Mouse (Mus musculus): ENCODE data around the gene Scin. TPM values are rescaled to one million over a fixed set of nuclear protein-coding genes. Genes with fewer than 3 reads are reported as not detected.

Gene Scin
- polyA plus RNA-seq, 1 experiment = 0.02 TPM

DNA sequence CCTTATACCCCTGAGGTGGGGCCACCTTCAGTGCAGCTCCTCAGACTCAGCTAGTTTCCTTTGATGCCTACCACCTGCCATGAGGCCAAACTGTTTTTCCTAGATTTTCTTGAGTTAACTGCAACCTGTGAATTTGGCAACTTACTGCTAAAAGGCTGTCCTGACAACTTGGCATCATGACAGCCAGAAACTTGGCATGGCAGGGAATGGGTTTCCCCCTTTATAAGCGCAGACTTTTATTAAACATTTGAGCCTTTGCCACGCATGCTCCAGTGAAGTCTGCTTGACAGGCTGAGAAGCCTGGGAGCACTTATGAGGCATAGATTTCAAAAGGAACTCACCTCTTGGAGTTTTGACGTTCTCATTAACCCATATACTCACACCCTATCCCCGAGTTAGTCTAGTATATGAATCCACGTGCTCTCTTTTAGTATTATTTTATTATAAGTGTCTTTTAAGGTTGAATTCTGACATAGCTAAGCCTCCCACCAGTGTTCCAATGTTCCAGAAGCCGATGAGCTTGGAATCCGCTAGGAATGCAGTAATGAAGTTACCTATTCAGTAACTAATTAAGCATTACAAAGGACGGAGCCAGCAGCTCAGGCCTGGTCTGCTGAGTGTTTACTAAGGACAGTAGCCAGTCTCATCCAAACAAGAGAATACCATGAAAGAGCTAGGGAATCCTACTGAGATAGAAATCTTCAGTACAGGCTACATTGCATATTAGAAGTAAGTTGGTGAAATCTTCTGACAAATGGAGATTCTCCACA lies 90.0 kb downstream of the Scin start:
- Histone ChIP-seq H3K9me3 (ENCODE audit: control insufficient read depth, low read length) (no peaks in the 10 kb centered on the region), H3K4me1 (ENCODE audit: control insufficient read depth) (peaks cover 4% of the 10 kb centered on the region), H3K4me3 (replicated peaks) (no peak overlapping the region), H3K36me3 (ENCODE audit: control insufficient read depth) (no peaks in the 10 kb centered on the region), H3K27me3 (ENCODE audit: control insufficient read depth) (peaks cover 5% of the 10 kb centered on the region)
- TF ChIP-seq TAL1 (IDR thresholded peaks at IDR 0.05; ENCODE audit: low read length) = no peak
- TF ChIP-seq GATA1 (IDR thresholded peaks at IDR 0.05; ENCODE audit: low read length) = no peak

DNA sequence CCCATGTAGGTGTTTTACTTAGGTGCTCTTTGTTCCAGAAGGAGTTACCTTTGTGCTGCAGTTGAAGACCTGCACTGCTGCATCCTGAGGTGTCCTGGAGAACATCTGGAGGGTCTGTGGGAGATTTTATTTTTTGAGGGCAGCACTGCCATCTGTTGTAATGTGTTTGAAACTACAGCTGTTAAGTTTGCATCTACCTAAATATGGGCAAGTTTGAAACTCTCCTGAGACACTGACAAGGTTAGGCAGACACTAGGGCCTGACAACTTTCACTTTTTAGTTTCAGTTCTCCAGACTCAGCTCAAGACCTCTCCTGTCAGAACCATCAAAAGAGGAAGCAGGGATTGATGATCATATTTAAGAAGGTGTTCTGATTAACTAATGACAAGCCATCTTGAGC lies 94.0 kb downstream of the Scin start:
- no peaks in the 10 kb centered on the region for H3K9me3 ChIP-seq (ENCODE audit: control insufficient read depth, low read length)
- peaks cover 5% of the 10 kb centered on the region for H3K27me3 ChIP-seq (ENCODE audit: control insufficient read depth)
- H3K36me3 ChIP-seq (ENCODE audit: control insufficient read depth) = peaks cover 16% of the 10 kb centered on the region
- TF ChIP-seq GATA1 (IDR thresholded peaks at IDR 0.05; ENCODE audit: low read length) (no peak), TAL1 (IDR thresholded peaks at IDR 0.05; ENCODE audit: low read length) (no peak)
- peaks cover 21% of the 10 kb centered on the region for H3K4me1 ChIP-seq (ENCODE audit: control insufficient read depth)
- H3K4me3 ChIP-seq (replicated peaks) = no peak overlapping the region

DNA sequence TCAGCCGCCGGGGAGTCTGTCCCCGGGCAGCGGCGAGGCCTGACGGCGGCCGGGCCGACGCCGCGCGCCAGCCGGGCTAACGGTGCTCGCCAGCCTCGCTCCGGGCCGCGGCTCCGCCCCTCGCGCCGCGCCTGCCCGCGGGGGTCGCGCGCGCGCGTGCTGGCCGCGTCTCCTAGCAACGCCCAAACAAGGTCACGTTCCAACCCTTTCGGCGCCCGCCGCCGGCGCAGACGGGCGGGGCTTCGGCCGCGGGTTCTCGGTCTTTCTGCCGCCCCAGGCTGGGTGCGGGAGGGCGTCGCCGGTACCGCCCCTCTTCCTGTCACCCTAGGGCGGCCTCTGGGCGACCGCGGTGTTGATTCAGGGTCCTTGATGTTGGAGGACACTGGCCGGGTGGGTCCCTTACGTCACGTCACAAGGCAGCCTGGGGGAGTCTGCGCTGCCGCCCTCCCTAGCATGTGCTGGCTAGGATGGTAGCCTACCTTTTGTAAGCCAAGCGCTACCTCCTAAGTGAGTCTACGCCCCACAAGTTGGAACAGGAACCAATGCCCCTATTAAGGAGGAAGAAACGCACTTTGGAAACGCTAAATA lies 96.1 kb downstream of the Scin start, which contains the start of gene Arl4a:
Arl4a (minus strand) TSS at position 150 of the 588 bp plus-strand sequence.
- Histone ChIP-seq H3K4me3 (replicated peaks) (peak within 1 kb of the TSS; percentile 98), H3K4me1 (ENCODE audit: control insufficient read depth) (peaks cover 36% of the 10 kb centered on the region), H3K9me3 (ENCODE audit: control insufficient read depth, low read length) (no peaks in the 10 kb centered on the region), H3K36me3 (ENCODE audit: control insufficient read depth) (peaks cover 37% of the 10 kb centered on the region), H3K27me3 (ENCODE audit: control insufficient read depth) (peaks cover 5% of the 10 kb centered on the region)
- no peak for TF ChIP-seq GATA1 (IDR thresholded peaks at IDR 0.05; ENCODE audit: low read length)
- no peak for TF ChIP-seq TAL1 (IDR thresholded peaks at IDR 0.05; ENCODE audit: low read length)

DNA sequence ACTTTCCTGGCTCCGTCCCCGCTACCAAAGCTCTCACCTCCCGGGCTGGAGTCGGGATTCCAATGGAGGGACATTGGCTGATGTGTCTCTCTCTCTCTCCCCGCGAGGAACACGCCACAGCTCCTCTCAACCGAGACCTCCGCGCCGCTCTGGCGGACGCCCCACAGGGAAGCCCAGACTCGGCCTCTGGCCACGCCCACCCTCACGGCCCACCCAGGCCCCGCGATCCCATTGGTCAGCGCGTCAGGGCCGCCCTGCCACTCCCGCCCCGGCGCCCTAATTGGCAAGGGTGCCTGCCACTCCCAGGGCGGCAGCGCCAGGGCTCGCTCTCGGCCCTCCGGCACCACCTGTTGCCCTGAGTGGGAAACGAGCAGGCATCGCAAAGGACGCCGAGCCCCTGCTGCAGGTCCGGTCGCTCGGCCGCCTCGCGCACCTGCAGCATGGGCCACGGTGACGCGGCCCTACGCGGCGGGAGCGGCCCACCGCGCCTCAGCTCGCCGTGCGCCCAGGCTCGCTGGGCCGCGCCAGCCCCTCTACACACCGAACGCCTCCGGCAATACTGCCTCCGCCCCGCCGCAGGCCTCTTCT lies 96.7 kb downstream of the Scin start:
- H3K4me1 ChIP-seq (ENCODE audit: control insufficient read depth) = peaks cover 42% of the 10 kb centered on the region
- peaks cover 43% of the 10 kb centered on the region for H3K36me3 ChIP-seq (ENCODE audit: control insufficient read depth)
- no peaks in the 10 kb centered on the region for H3K9me3 ChIP-seq (ENCODE audit: control insufficient read depth, low read length)
- TF ChIP-seq TAL1 (IDR thresholded peaks at IDR 0.05; ENCODE audit: low read length) (no peak), GATA1 (IDR thresholded peaks at IDR 0.05; ENCODE audit: low read length) (no peak)
- peak overlapping the region; percentile 98 for H3K4me3 ChIP-seq (replicated peaks)
- H3K27me3 ChIP-seq (ENCODE audit: control insufficient read depth) = peaks cover 5% of the 10 kb centered on the region

DNA sequence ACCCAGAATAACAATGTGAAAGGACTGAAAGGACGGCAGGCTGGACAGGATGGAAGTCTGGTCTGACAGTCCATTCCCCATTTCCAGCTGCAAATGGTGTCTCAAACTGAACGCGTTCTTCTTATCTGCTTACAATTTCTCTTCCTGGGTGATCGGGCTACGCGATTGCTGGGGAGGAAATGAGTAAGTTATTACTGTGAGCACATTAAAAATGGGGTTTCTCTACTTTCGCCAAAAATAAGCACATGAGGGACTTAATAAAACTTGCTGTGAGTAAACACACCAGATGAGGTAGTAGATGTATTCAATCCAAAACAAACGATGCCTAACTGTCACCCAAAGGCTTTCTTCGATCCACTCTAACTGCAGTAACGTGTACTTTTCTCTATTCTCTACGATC lies 97.4 kb downstream of the Scin start:
- peaks cover 50% of the 10 kb centered on the region for H3K36me3 ChIP-seq (ENCODE audit: control insufficient read depth)
- H3K4me1 ChIP-seq (ENCODE audit: control insufficient read depth) = peaks cover 45% of the 10 kb centered on the region
- TF ChIP-seq TAL1 (IDR thresholded peaks at IDR 0.05; ENCODE audit: low read length) = no peak
- peak; percentile 81 for TF ChIP-seq GATA1 (IDR thresholded peaks at IDR 0.05; ENCODE audit: low read length)

DNA sequence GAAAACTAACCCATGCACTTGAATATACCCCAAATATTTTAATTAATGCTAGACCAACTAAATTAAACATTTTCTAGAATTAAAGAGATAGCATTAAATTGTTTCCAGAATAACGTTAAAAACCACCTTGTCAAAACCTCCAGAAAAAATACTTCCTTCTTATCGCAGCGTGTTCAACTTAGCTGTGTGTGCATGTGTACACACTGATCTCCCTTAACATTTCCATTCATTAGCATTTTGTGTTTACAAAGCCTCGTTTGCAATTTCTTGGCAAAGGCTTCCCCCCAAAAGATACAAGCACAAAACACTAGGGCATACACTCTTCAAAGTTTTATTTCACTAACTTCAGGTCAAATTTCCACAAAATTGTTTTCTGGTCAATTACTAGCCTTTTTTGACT lies 98.5 kb downstream of the Scin start:
- no peak for TF ChIP-seq TAL1 (IDR thresholded peaks at IDR 0.05; ENCODE audit: low read length)
- no peak for TF ChIP-seq GATA1 (IDR thresholded peaks at IDR 0.05; ENCODE audit: low read length)
- Histone ChIP-seq H3K9me3 (ENCODE audit: control insufficient read depth, low read length) (no peaks in the 10 kb centered on the region), H3K36me3 (ENCODE audit: control insufficient read depth) (peaks cover 61% of the 10 kb centered on the region), H3K27me3 (ENCODE audit: control insufficient read depth) (no peaks in the 10 kb centered on the region), H3K4me1 (ENCODE audit: control insufficient read depth) (peaks cover 52% of the 10 kb centered on the region), H3K4me3 (replicated peaks) (peak overlapping the region; percentile 98)

More for the DNA sequence above, 97.4 kb downstream of the Scin start:
- H3K9me3 ChIP-seq (ENCODE audit: control insufficient read depth, low read length) = no peaks in the 10 kb centered on the region
- peak overlapping the region; percentile 98 for H3K4me3 ChIP-seq (replicated peaks)
- H3K27me3 ChIP-seq (ENCODE audit: control insufficient read depth) = peaks cover under 1% of the 10 kb centered on the region

DNA sequence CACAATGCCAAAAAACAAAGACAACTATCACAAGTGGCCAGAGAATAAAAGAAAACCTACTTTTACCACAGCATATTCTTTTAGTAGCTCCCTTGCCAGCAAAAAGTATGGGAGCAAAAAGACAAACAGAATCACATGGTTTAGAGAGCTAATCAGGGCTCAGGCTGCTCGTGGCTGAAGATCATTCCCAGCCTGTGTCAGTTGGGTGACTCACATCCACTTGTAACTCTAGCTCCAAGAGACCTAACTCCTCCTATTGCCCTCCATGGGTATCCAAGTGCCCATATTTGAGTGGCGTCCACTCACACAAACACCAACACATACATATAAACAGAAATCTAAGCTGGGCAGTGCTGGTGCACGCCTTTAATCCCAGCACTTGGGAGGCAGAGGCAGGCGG lies 104.8 kb downstream of the Scin start:
- TF ChIP-seq TAL1 (IDR thresholded peaks at IDR 0.05; ENCODE audit: low read length) (no peak), GATA1 (IDR thresholded peaks at IDR 0.05; ENCODE audit: low read length) (no peak)
- H3K27me3 ChIP-seq (ENCODE audit: control insufficient read depth) = no peaks in the 10 kb centered on the region
- H3K4me1 ChIP-seq (ENCODE audit: control insufficient read depth) = peaks cover 72% of the 10 kb centered on the region
- H3K4me3 ChIP-seq (replicated peaks) = no peak overlapping the region
- H3K36me3 ChIP-seq (ENCODE audit: control insufficient read depth) = peaks cover 85% of the 10 kb centered on the region
- H3K9me3 ChIP-seq (ENCODE audit: control insufficient read depth, low read length) = no peaks in the 10 kb centered on the region

DNA sequence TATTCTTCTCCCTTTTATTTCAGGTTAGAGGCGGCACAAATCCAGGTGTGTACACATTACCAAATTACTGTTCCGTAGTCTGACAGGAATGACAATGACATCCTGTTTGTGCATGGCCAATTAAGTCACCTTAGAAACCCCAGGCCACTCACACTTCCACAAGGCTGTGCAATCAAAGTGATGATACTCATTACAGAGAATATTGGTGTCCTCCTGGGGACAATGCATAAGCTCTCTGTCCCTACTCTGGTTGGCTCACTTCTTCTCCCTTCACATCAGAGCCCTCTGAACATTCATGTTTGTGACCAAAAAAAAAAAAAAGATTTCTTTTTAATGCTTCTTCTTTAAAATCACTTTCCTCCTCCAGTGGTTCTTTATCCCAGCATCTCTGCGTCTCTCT lies 106.2 kb downstream of the Scin start:
- Histone ChIP-seq H3K4me1 (ENCODE audit: control insufficient read depth) (peaks cover 77% of the 10 kb centered on the region), H3K4me3 (replicated peaks) (peak overlapping the region; percentile 47), H3K27me3 (ENCODE audit: control insufficient read depth) (no peaks in the 10 kb centered on the region), H3K9me3 (ENCODE audit: control insufficient read depth, low read length) (no peaks in the 10 kb centered on the region), H3K36me3 (ENCODE audit: control insufficient read depth) (peaks cover 79% of the 10 kb centered on the region)
- TF ChIP-seq GATA1 (IDR thresholded peaks at IDR 0.05; ENCODE audit: low read length) (no peak), TAL1 (IDR thresholded peaks at IDR 0.05; ENCODE audit: low read length) (no peak)

DNA sequence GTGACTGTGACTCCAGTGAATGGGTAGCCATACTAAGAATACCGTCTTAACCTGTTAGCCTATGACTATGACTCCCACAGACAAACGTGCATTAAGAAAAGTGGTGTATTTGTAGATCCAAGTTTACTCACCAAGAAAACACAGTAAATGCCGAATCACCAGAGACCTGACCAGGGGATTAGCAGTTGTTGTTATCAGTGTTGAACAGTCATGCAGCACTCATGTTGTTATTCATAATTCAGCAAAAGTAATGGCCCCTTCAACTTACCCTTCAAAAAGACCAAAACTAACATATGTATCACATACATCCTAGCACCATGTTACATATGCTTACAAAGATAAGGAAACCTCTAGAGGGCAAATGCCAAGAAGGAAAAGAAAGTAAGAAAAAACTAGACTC lies 106.6 kb downstream of the Scin start:
- no peaks in the 10 kb centered on the region for H3K27me3 ChIP-seq (ENCODE audit: control insufficient read depth)
- H3K4me3 ChIP-seq (replicated peaks) = peak overlapping the region; percentile 47
- H3K36me3 ChIP-seq (ENCODE audit: control insufficient read depth) = peaks cover 75% of the 10 kb centered on the region
- TF ChIP-seq TAL1 (IDR thresholded peaks at IDR 0.05; ENCODE audit: low read length) = peak; percentile 83
- TF ChIP-seq GATA1 (IDR thresholded peaks at IDR 0.05; ENCODE audit: low read length) = peak; percentile 74
- H3K9me3 ChIP-seq (ENCODE audit: control insufficient read depth, low read length) = no peaks in the 10 kb centered on the region
- peaks cover 76% of the 10 kb centered on the region for H3K4me1 ChIP-seq (ENCODE audit: control insufficient read depth)

Data from erythroblast, embryonic 14.5 days (primary cell).